Mouse (Mus musculus) neural tube, embryonic 11.5 days (tissue): ENCODE data around the gene Rybp. TPM values are rescaled to one million over a fixed set of nuclear protein-coding genes. Genes with fewer than 3 reads are reported as not detected.

Experiments
- ATAC-seq: fragments of 200-750 bp; cut with Nextera tagmentation; 2 replicates; pipeline ENCODE4 v1.8.0; 2017; ENCODE audit warnings: moderate number of reproducible peaks, mild to moderate bottlenecking, moderate TSS enrichment, moderate library complexity; ENCODE audit not compliant: insufficient read depth, low FRiP score, low TSS enrichment
- DNase-seq: peaks from one replicate; pipeline ENCODE4 v3.0.0-alpha.2; 2015; ENCODE audit warnings: low spot score
- H3K27ac ChIP-seq: fragments of 300-500 bp; sonication (generic); 2 replicates; pipeline ENCODE4 v1.5.1; 2014; ENCODE audit warnings: low read depth, mild to moderate bottlenecking, low read length
- H3K27me3 ChIP-seq: fragments of 300-500 bp; sonication (generic); 2 replicates; pipeline ENCODE4 v1.6.1; 2014; ENCODE audit warnings: mild to moderate bottlenecking, low read length, mixed read lengths; ENCODE audit not compliant: control insufficient read depth, insufficient read depth
- H3K36me3 ChIP-seq: fragments of 300-500 bp; sonication (generic); 2 replicates; pipeline ENCODE4 v1.6.1; 2014; ENCODE audit warnings: mild to moderate bottlenecking, low read length, moderate library complexity, mixed read lengths; ENCODE audit not compliant: control insufficient read depth, insufficient read depth
- H3K4me1 ChIP-seq: fragments of 300-500 bp; sonication (generic); 2 replicates; pipeline ENCODE4 v1.6.1; 2014; ENCODE audit warnings: low read length, mixed read lengths; ENCODE audit not compliant: control insufficient read depth, insufficient read depth
- H3K4me2 ChIP-seq: fragments of 300-500 bp; sonication (generic); 2 replicates; pipeline ENCODE4 v1.6.1; 2014; ENCODE audit warnings: low read depth, mild to moderate bottlenecking, moderate library complexity
- H3K4me3 ChIP-seq: fragments of 300-500 bp; sonication (generic); 2 replicates; pipeline ENCODE4 v1.5.1; 2014; ENCODE audit warnings: low read depth, low read length
- H3K9ac ChIP-seq: fragments of 300-500 bp; sonication (generic); 2 replicates; pipeline ENCODE4 v1.6.1; 2014; ENCODE audit warnings: mild to moderate bottlenecking, low read length
- H3K9me3 ChIP-seq: fragments of 300-500 bp; sonication (generic); 2 replicates; pipeline ENCODE4 v1.6.1; 2016; ENCODE audit warnings: low read length; ENCODE audit not compliant: control insufficient read depth
- WGBS: fragments of 180-500 bp; shearing (Covaris S2); extraction: QIAGEN DNeasy Blood & Tissue Kit; methylation state at CpG from one replicate; pipeline ENCODE4 v1.1.7; 2014; 5-methylcytosine and 5-hydroxymethylcytosine counted together
- polyA plus RNA-seq: library from polyadenylated mRNA; unstranded; fragments of >200 nt; fragmentation: Nextera tagmentation; extraction: Ambion mirVana; gene quantifications from 2 replicates; pipeline ENCODE4 v1.2.1, GENCODE M21; 2014

Rybp gene
- polyA plus RNA-seq, 1 experiment from 2014 or later, result 12.0 TPM

DNA sequence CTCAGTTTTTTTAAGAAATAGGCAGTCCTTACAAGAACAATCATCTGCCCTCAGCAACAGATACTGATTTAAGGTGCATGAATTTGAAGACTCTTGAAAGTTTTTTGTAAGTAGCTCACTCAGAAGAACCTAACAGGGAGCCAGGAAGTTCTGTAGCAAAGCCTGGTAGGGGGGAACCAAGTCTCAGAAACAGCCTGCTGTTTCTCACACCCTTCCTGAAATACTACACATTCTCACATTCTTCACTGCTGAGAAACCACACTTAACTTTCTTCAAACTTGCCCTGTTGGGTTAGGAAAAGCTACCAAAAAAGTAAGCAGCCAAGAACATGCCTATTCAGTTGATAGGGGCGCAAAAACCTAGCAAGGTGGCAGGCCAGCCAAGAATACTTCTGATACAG lies 32.6 kb downstream of the Rybp start:
- 92% methylated on average over 1 of the region's 1 CpGs for WGBS

DNA sequence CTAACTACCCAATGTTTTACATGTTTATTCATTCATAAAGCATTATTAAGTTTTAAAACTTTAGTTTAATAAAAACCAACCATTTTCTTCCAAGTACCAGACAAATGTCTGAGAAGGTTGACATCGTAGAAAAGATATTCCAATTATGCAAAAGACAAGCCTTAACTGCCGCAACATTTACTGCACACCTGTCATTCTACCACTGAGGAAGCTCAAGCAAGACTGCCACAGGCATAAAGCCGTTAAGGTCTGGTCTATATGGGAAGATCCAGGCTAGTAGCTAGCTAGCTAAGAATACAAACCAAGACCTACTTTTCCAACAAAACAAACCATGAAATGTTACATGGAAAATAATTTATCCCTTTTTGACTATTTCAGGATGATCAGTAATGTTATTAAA lies 42.8 kb downstream of the Rybp start:
- Histone ChIP-seq H3K27me3 (no peaks in the 10 kb centered on the region), H3K36me3 (no peaks in the 10 kb centered on the region), H3K9me3 (no peaks in the 10 kb centered on the region), H3K4me1 (no peaks in the 10 kb centered on the region), H3K9ac (no peak overlapping the region), H3K27ac (no peak overlapping the region), H3K4me3 (no peak overlapping the region), H3K4me2 (no peak overlapping the region)
- 82% methylated on average over 3 of the region's 3 CpGs for WGBS
- no peak for DNase-seq
- no peak for ATAC-seq

More for the DNA sequence above, 32.6 kb downstream of the Rybp start:
- no peaks in the 10 kb centered on the region for H3K27me3 ChIP-seq
- H3K36me3 ChIP-seq, result no peaks in the 10 kb centered on the region
- no peak for ATAC-seq
- no peak overlapping the region for H3K4me3 ChIP-seq
- no peaks in the 10 kb centered on the region for H3K4me1 ChIP-seq
- H3K9me3 ChIP-seq, result no peaks in the 10 kb centered on the region
- H3K9ac ChIP-seq, result no peak overlapping the region
- DNase-seq, result no peak
- H3K27ac ChIP-seq, result no peak overlapping the region
- H3K4me2 ChIP-seq, result no peak overlapping the region

GRCm38 (mm10) chr6:100235036-100235435 lies 52.2 kb downstream of the Rybp start:
- Histone ChIP-seq H3K9me3 (no peaks in the 10 kb centered on the region), H3K36me3 (0 out of 2 replicates have a peak, but pooled peaks cover 2% of the 10 kb centered on the region), H3K4me2 (no peak overlapping the region), H3K4me1 (0 out of 2 replicates have a peak, but pooled peaks cover 2% of the 10 kb centered on the region), H3K9ac (no peak overlapping the region), H3K4me3 (no peak overlapping the region), H3K27me3 (no peaks in the 10 kb centered on the region), H3K27ac (no peak overlapping the region)
- DNase-seq, result no peak
- ATAC-seq, result no peak

DNA sequence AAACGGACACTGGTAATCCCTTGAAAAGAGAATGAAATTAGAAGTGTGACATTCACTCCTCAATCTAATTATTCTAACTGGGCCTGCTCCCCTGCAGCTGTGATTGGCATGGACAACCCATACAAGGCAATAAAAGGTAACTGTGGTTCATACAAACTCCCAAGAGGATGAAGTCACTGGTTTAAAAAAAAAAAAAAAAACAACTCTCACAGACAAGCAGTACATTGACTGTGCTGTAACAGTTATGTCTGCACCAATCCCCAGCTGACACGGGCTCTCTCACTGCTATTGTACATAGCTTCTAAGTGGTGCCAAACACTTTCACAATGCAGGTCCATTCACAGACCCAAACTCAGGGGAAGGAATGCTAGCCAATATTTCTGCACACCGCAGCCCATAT lies 53.8 kb downstream of the Rybp start:
- no peak for ATAC-seq
- Histone ChIP-seq H3K4me3 (no peak overlapping the region), H3K4me1 (0 out of 2 replicates have a peak, but pooled peaks cover 2% of the 10 kb centered on the region), H3K27me3 (no peaks in the 10 kb centered on the region), H3K4me2 (no peak overlapping the region), H3K9ac (no peak overlapping the region), H3K36me3 (0 out of 2 replicates have a peak, but pooled peaks cover 2% of the 10 kb centered on the region), H3K9me3 (no peaks in the 10 kb centered on the region), H3K27ac (no peak overlapping the region)
- DNase-seq, result no peak
- 82% methylated on average over 3 of the region's 3 CpGs for WGBS

- no peak for DNase-seq
- no peak for ATAC-seq
- Histone ChIP-seq H3K9ac (no peak overlapping the region), H3K4me1 (0 out of 2 replicates have a peak, but pooled peaks cover 2% of the 10 kb centered on the region), H3K9me3 (no peaks in the 10 kb centered on the region), H3K36me3 (0 out of 2 replicates have a peak, but pooled peaks cover 2% of the 10 kb centered on the region), H3K27ac (no peak overlapping the region), H3K27me3 (no peaks in the 10 kb centered on the region), H3K4me3 (no peak overlapping the region), H3K4me2 (no peak overlapping the region)
- 57% methylated on average over 4 of the region's 4 CpGs for WGBS
These were observed 54.2 kb downstream of the Rybp start for GRCm38 (mm10) chr6:100233061-100233460.

- H3K4me3 ChIP-seq, result no peak overlapping the region
- no peaks in the 10 kb centered on the region for H3K27me3 ChIP-seq
- H3K36me3 ChIP-seq, result no peaks in the 10 kb centered on the region
- DNase-seq (no peak), ATAC-seq (no peak)
- no peak overlapping the region for H3K27ac ChIP-seq
- 83% methylated on average over 2 of the region's 2 CpGs for WGBS
- no peaks in the 10 kb centered on the region for H3K4me1 ChIP-seq
- H3K4me2 ChIP-seq, result no peak overlapping the region
- no peaks in the 10 kb centered on the region for H3K9me3 ChIP-seq
- H3K9ac ChIP-seq, result no peak overlapping the region
These were observed 61.1 kb downstream of the Rybp start for GRCm38 (mm10) chr6:100226204-100226603.

- H3K9ac ChIP-seq, result no peak overlapping the region
- no peak overlapping the region for H3K4me3 ChIP-seq
- H3K36me3 ChIP-seq, result no peaks in the 10 kb centered on the region
- H3K27me3 ChIP-seq, result no peaks in the 10 kb centered on the region
- no peaks in the 10 kb centered on the region for H3K9me3 ChIP-seq
- DNase-seq, result no peak
- ATAC-seq, result no peak
- 95% methylated on average over 6 of the region's 6 CpGs for WGBS
- H3K4me2 ChIP-seq, result no peak overlapping the region
- no peak overlapping the region for H3K27ac ChIP-seq
- H3K4me1 ChIP-seq, result peaks cover 4% of the 10 kb centered on the region; the same call in 1 of the 2 replicates
These were observed 63.4 kb downstream of the Rybp start for GRCm38 (mm10) chr6:100223932-100224331.

DNA sequence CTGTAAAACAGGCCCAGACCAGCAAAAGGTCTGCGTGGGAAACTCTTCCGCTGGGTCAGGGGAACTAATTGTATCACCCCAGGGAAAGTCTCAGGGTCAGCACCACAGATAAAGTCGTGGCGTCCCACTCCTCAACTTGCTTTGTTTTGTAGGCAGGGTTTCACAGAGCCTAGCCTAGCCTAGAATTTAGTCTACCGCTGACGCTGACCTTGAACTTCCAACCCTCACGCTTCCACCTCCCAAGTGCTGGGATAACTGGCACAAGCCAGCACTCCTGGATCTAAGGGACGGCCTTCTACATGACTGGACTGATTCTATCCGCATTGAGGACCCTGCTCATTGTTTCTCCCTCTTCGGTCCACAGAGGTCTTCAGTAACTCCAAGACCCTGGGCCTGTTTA lies 63.9 kb downstream of the Rybp start:
- Histone ChIP-seq H3K9me3 (no peaks in the 10 kb centered on the region), H3K27me3 (no peaks in the 10 kb centered on the region), H3K27ac (no peak overlapping the region), H3K4me3 (no peak overlapping the region), H3K36me3 (no peaks in the 10 kb centered on the region), H3K9ac (no peak overlapping the region), H3K4me1 (peaks cover 9% of the 10 kb centered on the region; the same call in 1 of the 2 replicates), H3K4me2 (no peak overlapping the region)
- no peak for ATAC-seq
- 83% methylated on average over 10 of the region's 10 CpGs for WGBS
- no peak for DNase-seq

- ATAC-seq, result no peak
- H3K27me3 ChIP-seq, result no peaks in the 10 kb centered on the region
- DNase-seq, result no peak
- no peak overlapping the region for H3K27ac ChIP-seq
- 82% methylated on average over 5 of the region's 5 CpGs for WGBS
- no peaks in the 10 kb centered on the region for H3K36me3 ChIP-seq
- no peak overlapping the region for H3K4me3 ChIP-seq
- no peaks in the 10 kb centered on the region for H3K9me3 ChIP-seq
- H3K9ac ChIP-seq, result no peak overlapping the region
- no peak overlapping the region for H3K4me2 ChIP-seq
- H3K4me1 ChIP-seq, result peaks cover 12% of the 10 kb centered on the region; the same call in 1 of the 2 replicates
These were observed 64.4 kb downstream of the Rybp start for GRCm38 (mm10) chr6:100222927-100223326.
